Mouse (Mus musculus) small intestine, adult 2 months (tissue): ENCODE measurements at regions not wholly inside any gene's neighbourhood (a gene's known extent, or its start where the extent isn't known, plus 50 kb on each side); places are given as distances from the start of the nearest gene placed in this dataset.

Source experiments
- CTCF ChIP-seq: fragments of 200-500 bp; IDR thresholded peaks from 2 replicates; pipeline ENCODE4 v1.5.1; 2012; ENCODE audit warnings: low read depth, mild to moderate bottlenecking, control low read depth, inconsistent platforms, low read length, moderate library complexity, mixed read lengths; ENCODE audit not compliant: insufficient replicate concordance, insufficient read length; ENCODE audit errors: extremely low read depth
- POLR2A ChIP-seq: fragments of 200-500 bp; IDR thresholded peaks from 2 replicates; pipeline ENCODE4 v1.6.1; 2012; ENCODE audit warnings: low read depth, mild to moderate bottlenecking, control low read depth, inconsistent platforms, low read length, moderate library complexity

GRCm38 (mm10) chr12:107160137-107160536, 328.3 kb upstream of the 3110018I06Rik start:
- TF ChIP-seq CTCF (no peak), POLR2A (no peak)
